Comparison of ENCODE assay signal across 21 mouse cellular contexts in genomic region chr12:30228004-30228403, GRCm38 (mm10).
"Had no signal": no experiment of that assay in that cellular context is flagged by ENCODE, and none has a peak within 500 bp of the region (broad histone marks: within the 10 kb centered on the region; RNA-seq: fewer than 3 reads in every experiment).

No protein-coding gene starts in this region.

- H3K36me3 ChIP-seq: intestine, embryonic 15.5 days; limb, embryonic 10.5 days; limb, embryonic 13.5 days; liver, embryonic 12.5 days; liver, embryonic 15.5 days; lung, embryonic 15.5 days; midbrain, embryonic 10.5 days; midbrain, embryonic 13.5 days; neural tube, embryonic 15.5 days had no signal

- DNase-seq: kidney, adult 11 months; kidney, postnatal 14 days; kidney, postnatal 4 days; liver; lung, adult 18-20 months; lung, postnatal 10 days; lung, postnatal 36 days; right cerebral cortex, postnatal 25 days; thymus, adult 18-20 months; thymus, postnatal 36 days had no signal

- H3K27me3 ChIP-seq: intestine, embryonic 15.5 days; liver, embryonic 12.5 days; liver, embryonic 15.5 days; lung, embryonic 15.5 days; megakaryocyte, embryonic 14.5 days; neural tube, embryonic 15.5 days had no signal

- H3K4me1 ChIP-seq: intestine, embryonic 15.5 days; limb, embryonic 10.5 days; limb, embryonic 13.5 days; liver, embryonic 12.5 days; liver, embryonic 15.5 days; lung, embryonic 15.5 days; megakaryocyte, embryonic 14.5 days; midbrain, embryonic 10.5 days; midbrain, embryonic 13.5 days; neural tube, embryonic 15.5 days had no signal

- H3K27ac ChIP-seq: intestine, embryonic 15.5 days; limb, embryonic 10.5 days; limb, embryonic 13.5 days; liver, embryonic 12.5 days; liver, embryonic 15.5 days; lung, embryonic 15.5 days; midbrain, embryonic 10.5 days; midbrain, embryonic 13.5 days; neural tube, embryonic 15.5 days had no signal

- H3K4me3 ChIP-seq: intestine, embryonic 15.5 days; limb, embryonic 10.5 days; limb, embryonic 13.5 days; liver, embryonic 12.5 days; liver, embryonic 15.5 days; lung, embryonic 15.5 days; megakaryocyte, embryonic 14.5 days; midbrain, embryonic 10.5 days; midbrain, embryonic 13.5 days; myocyte; neural tube, embryonic 15.5 days had no signal

- H3K9ac ChIP-seq: intestine, embryonic 15.5 days; limb, embryonic 13.5 days; liver, embryonic 12.5 days; liver, embryonic 15.5 days; lung, embryonic 15.5 days; midbrain, embryonic 13.5 days; neural tube, embryonic 15.5 days had no signal
